In genomic region chr17:24529883-24530282, GRCm38 (mm10) we compare ENCODE assay signal across 8 mouse cellular contexts. TPM values are rescaled to one million over a fixed set of nuclear protein-coding genes. Genes with fewer than 3 reads are reported as not detected.
DNase-seq lines count a peak whose midpoint lies in the region; ATAC-seq lines count a peak whose summit lies in the region.

No protein-coding gene starts in this region.

- WGBS in forebrain, embryonic 13.5 days, result 34% methylated on average over 5 of the region's 5 CpGs
- 17% methylated on average over 5 of the region's 5 CpGs for WGBS in liver, embryonic 12.5 days (ENCODE audit: insufficient replicate concordance)

- peak overlapping the region; percentile 82 for H3K4me2 ChIP-seq in forebrain, embryonic 13.5 days
- H3K4me2 ChIP-seq in liver, embryonic 12.5 days, result peak overlapping the region; percentile 82

- H3K9me3 ChIP-seq in forebrain, embryonic 13.5 days (replicated peaks), result no peaks in the 10 kb centered on the region
- no peaks in the 10 kb centered on the region for H3K9me3 ChIP-seq in liver, embryonic 12.5 days (replicated peaks)

- H3K4me1 ChIP-seq in forebrain, embryonic 13.5 days, result peaks cover 76% of the 10 kb centered on the region
- H3K4me1 ChIP-seq in liver, embryonic 12.5 days, result peaks cover 84% of the 10 kb centered on the region

- H3K27ac ChIP-seq in forebrain, embryonic 13.5 days, result no peak overlapping the region
- peak overlapping the region; percentile 88 for H3K27ac ChIP-seq in liver, embryonic 12.5 days

- no peak for ATAC-seq in cerebellum, adult (ENCODE audit: insufficient number of reproducible peaks, low FRiP score, low TSS enrichment)
- ATAC-seq in forebrain, embryonic 13.5 days, result no peak
- ATAC-seq in liver, embryonic 12.5 days, result no peak

- peak overlapping the region; percentile 87 for H3K4me3 ChIP-seq in forebrain, embryonic 13.5 days
- H3K4me3 ChIP-seq in liver, embryonic 12.5 days, result peak overlapping the region; percentile 93

- H3K27me3 ChIP-seq in forebrain, embryonic 13.5 days, result no peaks in the 10 kb centered on the region
- no peaks in the 10 kb centered on the region for H3K27me3 ChIP-seq in liver, embryonic 12.5 days (replicated peaks)

- peak; percentile 54 for DNase-seq in cerebellum, adult 9-11 months
- DNase-seq in 3T3-L1 (ENCODE audit: low read depth, low spot score) (peak; percentile 29), MN1 (ENCODE audit: low spot score) (no peak)
- no peak for DNase-seq in ovary, postnatal 36 days (ENCODE audit: low spot score)
- DNase-seq in kidney, adult 18-20 months, result no peak

- H3K9ac ChIP-seq in forebrain, embryonic 13.5 days, result peak overlapping the region; percentile 85
- peak overlapping the region; percentile 81 for H3K9ac ChIP-seq in liver, embryonic 12.5 days

- peaks cover 22% of the 10 kb centered on the region for H3K36me3 ChIP-seq in forebrain, embryonic 13.5 days (ENCODE audit: poor library complexity, severe bottlenecking)
- peaks cover 27% of the 10 kb centered on the region for H3K36me3 ChIP-seq in liver, embryonic 12.5 days

RNA-seq across cellular contexts. Expression of gene Traf7, which starts 2.1 kb away (rescaled TPM):
- 97.1 and 109 TPM in 2 replicates for polyA plus RNA-seq in forebrain, embryonic 13.5 days (2015; fragmentation: Nextera tagmentation; extraction: Ambion mirVana)
- polyA plus RNA-seq in liver, embryonic 12.5 days (2016; fragmentation: Nextera tagmentation; extraction: Ambion mirVana), result 52.2 and 55.4 TPM in 2 replicates

RNA-seq across cellular contexts. Expression of gene Rab26, which starts 4.1 kb away (rescaled TPM):
- polyA plus RNA-seq in forebrain, embryonic 13.5 days (2015; fragmentation: Nextera tagmentation; extraction: Ambion mirVana), result 3.7 and 4.1 TPM in 2 replicates
- 1.3 and 1.9 TPM in 2 replicates for polyA plus RNA-seq in liver, embryonic 12.5 days (2016; fragmentation: Nextera tagmentation; extraction: Ambion mirVana)

RNA-seq across cellular contexts. Expression of gene Pkd1, which starts 19.8 kb away (rescaled TPM):
- polyA plus RNA-seq in forebrain, embryonic 13.5 days (2015; fragmentation: Nextera tagmentation; extraction: Ambion mirVana), result 11.9 and 16.9 TPM in 2 replicates
- polyA plus RNA-seq in liver, embryonic 12.5 days (2016; fragmentation: Nextera tagmentation; extraction: Ambion mirVana), result 6.0 and 6.5 TPM in 2 replicates

RNA-seq across cellular contexts. Expression of gene Caskin1, which starts 41.5 kb away (rescaled TPM):
- 15.0 and 16.7 TPM in 2 replicates for polyA plus RNA-seq in forebrain, embryonic 13.5 days (2015; fragmentation: Nextera tagmentation; extraction: Ambion mirVana)
- 0.14 and 0.32 TPM in 2 replicates for polyA plus RNA-seq in liver, embryonic 12.5 days (2016; fragmentation: Nextera tagmentation; extraction: Ambion mirVana)

RNA-seq across cellular contexts. Expression of gene Mlst8, which starts 51.0 kb away (rescaled TPM):
- 33.9 and 39.1 TPM in 2 replicates for polyA plus RNA-seq in forebrain, embryonic 13.5 days (2015; fragmentation: Nextera tagmentation; extraction: Ambion mirVana)
- polyA plus RNA-seq in liver, embryonic 12.5 days (2016; fragmentation: Nextera tagmentation; extraction: Ambion mirVana), result 17.2 and 19.4 TPM in 2 replicates

Comparison
In these comparisons a context has a peak if more than half of its experiments do, and no peak if none do; other contexts are left out.
1. DNase-seq: peak in cerebellum, adult 9-11 months (single experiment) and 3T3-L1 (single experiment); none in MN1 (single experiment), ovary, postnatal 36 days (single experiment) and kidney, adult 18-20 months (single experiment).